Mouse (Mus musculus): ENCODE results near the gene Gramd1c. TPM values are rescaled to one million over a fixed set of nuclear protein-coding genes. Genes with fewer than 3 reads are reported as not detected.

Gene Gramd1c
- polyA plus RNA-seq, 1 experiment from 2014 or later, result 5.0 TPM

DNA sequence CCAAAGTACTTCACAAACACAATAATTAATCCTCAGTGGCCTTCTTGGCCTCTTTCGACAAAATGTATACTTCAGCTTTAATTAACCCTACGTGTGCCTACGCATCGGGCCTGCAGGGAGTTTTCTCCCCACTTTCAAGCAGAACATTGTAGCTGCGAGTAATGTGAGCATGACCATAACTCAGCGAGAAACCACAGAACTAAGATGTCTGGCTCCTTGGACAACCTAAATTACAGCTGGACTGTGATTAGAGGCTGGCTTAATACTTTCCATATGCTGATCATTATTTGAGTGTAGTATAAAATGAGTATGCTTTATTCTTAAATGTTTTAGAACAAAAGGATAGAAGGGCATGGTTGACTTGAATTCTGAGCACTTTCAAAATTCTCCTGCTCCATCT, 9.9 kb downstream of the Gramd1c start:
- no peaks in the 10 kb centered on the region for H3K9me3 ChIP-seq (replicated peaks)
- H3K9ac ChIP-seq, result no peak overlapping the region
- no peak overlapping the region for H3K4me3 ChIP-seq
- H3K27ac ChIP-seq, result no peak overlapping the region
- WGBS, result 79% methylated on average over 6 of the region's 6 CpGs
- no peaks in the 10 kb centered on the region for H3K36me3 ChIP-seq
- no peak overlapping the region for H3K4me2 ChIP-seq (replicated peaks)
- no peak for ATAC-seq (ENCODE audit: low FRiP score)
- no peaks in the 10 kb centered on the region for H3K27me3 ChIP-seq
- no peaks in the 10 kb centered on the region for H3K4me1 ChIP-seq

DNA sequence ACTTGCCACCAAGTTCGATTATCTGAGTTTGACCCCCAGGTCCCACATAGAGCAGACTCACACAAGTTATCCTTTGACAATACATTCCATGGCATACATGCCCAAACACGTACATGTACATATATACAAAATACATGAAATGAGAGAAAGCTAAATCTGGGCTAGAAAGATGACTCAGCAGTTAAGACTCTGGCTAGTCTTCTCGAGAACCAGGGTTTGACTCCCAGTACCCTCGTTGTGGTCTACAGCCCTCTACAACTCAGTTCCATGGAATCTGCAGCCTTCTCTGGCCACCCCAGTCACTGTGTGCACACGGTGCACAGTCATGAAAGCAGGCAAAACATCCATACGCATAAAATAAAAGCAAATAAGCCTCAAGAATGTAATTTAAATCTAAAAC, 10.8 kb downstream of the Gramd1c start:
- Histone ChIP-seq H3K4me1 (no peaks in the 10 kb centered on the region), H3K27ac (no peak overlapping the region), H3K36me3 (no peaks in the 10 kb centered on the region), H3K9me3 (replicated peaks) (no peaks in the 10 kb centered on the region), H3K4me2 (replicated peaks) (no peak overlapping the region), H3K9ac (no peak overlapping the region), H3K4me3 (no peak overlapping the region), H3K27me3 (no peaks in the 10 kb centered on the region)
- WGBS, result 92% methylated on average over 6 of the region's 6 CpGs
- ATAC-seq (ENCODE audit: low FRiP score), result no peak

DNA sequence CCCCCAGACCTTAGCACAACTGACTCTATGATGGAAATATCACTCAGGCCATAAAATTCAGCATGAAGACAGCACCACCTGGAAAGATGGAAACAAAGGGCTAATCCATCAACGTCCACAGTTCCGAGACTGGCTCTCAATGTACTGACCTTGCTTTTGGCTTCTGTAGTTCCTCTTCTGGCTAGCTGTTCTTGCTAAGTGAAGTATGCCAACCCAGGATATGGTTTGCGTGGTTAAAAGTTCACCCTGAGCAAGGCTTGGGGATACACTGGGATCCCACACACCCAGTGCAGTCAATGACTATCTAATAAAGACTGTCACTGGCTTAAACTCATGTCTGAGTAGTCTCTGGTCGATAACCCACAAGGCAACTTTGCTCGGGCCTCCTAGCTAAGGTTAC, 13.0 kb downstream of the Gramd1c start:
- ATAC-seq (ENCODE audit: low FRiP score), result no peak
- no peak overlapping the region for H3K9ac ChIP-seq
- no peak overlapping the region for H3K4me3 ChIP-seq
- no peaks in the 10 kb centered on the region for H3K27me3 ChIP-seq
- no peaks in the 10 kb centered on the region for H3K4me1 ChIP-seq
- no peaks in the 10 kb centered on the region for H3K36me3 ChIP-seq
- no peak overlapping the region for H3K4me2 ChIP-seq (replicated peaks)
- 74% methylated on average over 5 of the region's 5 CpGs for WGBS
- H3K9me3 ChIP-seq (replicated peaks), result no peaks in the 10 kb centered on the region
- no peak overlapping the region for H3K27ac ChIP-seq

DNA sequence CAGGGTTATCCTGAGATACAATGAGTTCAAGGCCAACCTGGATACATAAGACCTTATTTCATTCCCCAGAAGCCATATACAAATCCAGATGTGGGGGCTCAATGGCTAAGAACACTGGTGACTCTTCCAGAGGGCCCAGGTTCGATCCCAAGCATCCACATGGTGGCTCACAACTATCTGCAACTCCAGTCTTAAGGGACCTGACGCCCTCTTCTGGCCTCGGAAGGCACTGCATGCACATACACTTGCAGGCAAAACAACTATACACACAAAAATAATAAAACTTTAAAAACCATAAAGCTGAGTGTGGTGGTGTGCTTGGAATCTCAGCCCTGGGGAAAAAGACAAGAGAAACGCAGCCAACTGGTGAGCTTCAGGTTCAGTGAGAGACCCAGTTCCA, 24.0 kb downstream of the Gramd1c start:
- Histone ChIP-seq H3K36me3 (no peaks in the 10 kb centered on the region), H3K4me3 (no peak overlapping the region), H3K4me2 (replicated peaks) (no peak overlapping the region), H3K9ac (no peak overlapping the region), H3K9me3 (replicated peaks) (no peaks in the 10 kb centered on the region), H3K27ac (no peak overlapping the region), H3K27me3 (no peaks in the 10 kb centered on the region), H3K4me1 (no peaks in the 10 kb centered on the region)
- WGBS, result 77% methylated on average over 4 of the region's 4 CpGs
- ATAC-seq (ENCODE audit: low FRiP score), result no peak

DNA sequence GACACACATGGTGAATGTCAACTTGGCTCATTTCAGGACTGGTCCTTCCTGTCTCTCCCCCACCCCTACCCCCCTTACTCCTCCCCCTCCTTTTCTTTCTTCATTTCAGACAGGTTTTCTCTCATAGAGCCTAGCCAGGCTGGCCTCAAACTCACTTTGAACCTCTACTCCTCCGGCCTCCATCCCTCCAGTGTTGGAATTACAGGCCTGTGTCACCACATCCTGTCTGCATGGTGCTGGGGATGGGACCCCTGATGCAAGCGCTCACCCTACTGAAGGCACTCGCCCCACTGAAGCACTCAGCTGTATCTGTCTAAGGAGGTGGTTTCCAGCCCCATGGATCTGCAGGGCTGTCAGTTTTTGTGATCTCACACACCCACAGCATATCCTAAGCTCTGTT, 27.9 kb downstream of the Gramd1c start:
- WGBS, result 81% methylated on average over 3 of the region's 3 CpGs
- Histone ChIP-seq H3K9ac (no peak overlapping the region), H3K9me3 (replicated peaks) (no peaks in the 10 kb centered on the region), H3K27me3 (no peaks in the 10 kb centered on the region), H3K4me1 (no peaks in the 10 kb centered on the region), H3K4me2 (replicated peaks) (no peak overlapping the region), H3K4me3 (no peak overlapping the region), H3K36me3 (no peaks in the 10 kb centered on the region), H3K27ac (no peak overlapping the region)
- ATAC-seq (ENCODE audit: low FRiP score), result no peak

DNA sequence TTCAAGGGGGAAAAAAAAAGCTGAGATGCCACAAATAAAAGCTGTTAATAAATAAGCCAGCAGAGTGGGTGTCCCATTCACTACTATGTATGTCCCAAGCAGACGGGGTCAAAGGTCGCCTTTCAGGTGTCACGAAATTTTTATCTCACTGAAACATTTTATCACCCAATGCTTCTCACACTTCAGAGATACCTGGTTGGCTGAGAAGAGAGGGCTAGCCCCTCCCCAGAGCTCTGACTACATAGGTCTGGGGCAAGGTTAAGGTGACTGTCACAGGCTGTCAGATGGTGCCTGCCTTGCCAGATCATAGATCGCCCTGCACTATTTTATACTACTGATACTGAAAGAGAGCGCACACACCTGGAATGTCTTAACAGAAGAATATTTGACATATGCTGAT, 29.8 kb downstream of the Gramd1c start:
- H3K9ac ChIP-seq, result no peak overlapping the region
- 90% methylated on average over 5 of the region's 5 CpGs for WGBS
- H3K36me3 ChIP-seq, result no peaks in the 10 kb centered on the region
- H3K4me1 ChIP-seq, result no peaks in the 10 kb centered on the region
- no peak for ATAC-seq (ENCODE audit: low FRiP score)
- H3K9me3 ChIP-seq (replicated peaks), result no peaks in the 10 kb centered on the region
- no peak overlapping the region for H3K27ac ChIP-seq
- no peaks in the 10 kb centered on the region for H3K27me3 ChIP-seq
- no peak overlapping the region for H3K4me3 ChIP-seq
- no peak overlapping the region for H3K4me2 ChIP-seq (replicated peaks)

DNA sequence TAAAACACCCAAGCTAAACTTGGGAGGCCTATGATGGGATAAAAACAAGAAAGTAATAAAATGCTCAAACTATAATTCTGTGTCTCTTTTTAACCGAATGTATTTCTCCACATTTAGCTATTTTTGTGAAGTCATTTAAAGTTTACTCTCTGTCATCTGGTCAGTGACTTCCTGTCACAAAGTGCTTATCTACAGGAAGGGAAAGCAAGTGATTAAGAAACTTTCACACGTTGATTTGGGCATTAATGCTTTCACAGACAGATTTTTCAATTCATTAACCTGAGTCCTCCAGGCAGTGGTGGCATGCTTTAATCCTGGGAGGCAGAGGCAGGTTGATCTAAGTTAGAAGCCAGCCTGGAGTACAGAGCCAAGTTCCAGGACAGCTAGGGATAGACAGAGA, 33.9 kb downstream of the Gramd1c start:
- Histone ChIP-seq H3K27me3 (no peaks in the 10 kb centered on the region), H3K9me3 (replicated peaks) (no peaks in the 10 kb centered on the region), H3K9ac (no peak overlapping the region), H3K4me2 (replicated peaks) (no peak overlapping the region), H3K4me1 (no peaks in the 10 kb centered on the region), H3K36me3 (no peaks in the 10 kb centered on the region), H3K4me3 (no peak overlapping the region), H3K27ac (no peak overlapping the region)
- WGBS, result 66% methylated on average over 2 of the region's 2 CpGs
- no peak for ATAC-seq (ENCODE audit: low FRiP score)

DNA sequence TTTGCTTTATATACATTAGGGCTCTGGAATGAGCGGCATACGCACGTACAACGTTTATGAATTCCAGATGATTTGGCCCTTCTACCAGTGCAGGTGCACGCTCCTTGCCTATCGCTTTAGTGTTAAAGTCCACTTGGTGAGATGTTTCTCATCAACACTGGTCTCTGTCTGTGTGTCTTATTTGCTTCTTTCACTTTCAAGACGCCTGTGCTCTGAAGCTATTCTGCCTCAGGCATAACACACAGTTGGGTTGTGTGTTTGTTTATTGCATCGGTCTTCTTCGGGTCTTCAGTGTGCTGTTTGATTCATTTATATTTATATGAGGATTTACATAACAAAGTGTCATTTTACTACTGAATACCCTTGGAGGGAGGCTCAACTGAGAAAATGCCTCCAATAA, 36.3 kb downstream of the Gramd1c start:
- Histone ChIP-seq H3K36me3 (no peaks in the 10 kb centered on the region), H3K9ac (no peak overlapping the region), H3K27ac (no peak overlapping the region), H3K27me3 (no peaks in the 10 kb centered on the region), H3K9me3 (replicated peaks) (no peaks in the 10 kb centered on the region), H3K4me2 (replicated peaks) (no peak overlapping the region), H3K4me3 (no peak overlapping the region), H3K4me1 (no peaks in the 10 kb centered on the region)
- ATAC-seq (ENCODE audit: low FRiP score), result no peak
- 91% methylated on average over 9 of the region's 9 CpGs for WGBS

DNA sequence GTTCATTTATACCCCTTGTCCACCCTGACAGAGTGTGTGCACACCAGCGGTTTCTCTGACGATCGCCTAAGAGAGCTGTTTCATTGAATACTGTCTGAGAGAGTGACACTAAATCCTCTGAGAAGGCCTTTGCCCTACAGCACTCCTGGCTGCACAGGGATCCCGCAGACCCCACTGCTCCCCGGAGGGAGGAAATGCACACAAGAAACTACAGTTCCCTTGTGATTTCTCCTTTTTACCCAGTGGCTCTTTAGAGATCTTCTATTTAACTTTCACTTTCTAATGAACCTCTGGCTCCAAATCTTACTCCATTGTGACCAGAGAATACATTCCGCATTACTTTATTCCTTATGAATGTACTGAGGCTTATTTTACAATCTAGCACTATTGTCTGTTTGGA, 36.9 kb downstream of the Gramd1c start:
- Histone ChIP-seq H3K36me3 (no peaks in the 10 kb centered on the region), H3K9ac (no peak overlapping the region), H3K27ac (no peak overlapping the region), H3K4me1 (no peaks in the 10 kb centered on the region), H3K4me3 (no peak overlapping the region), H3K4me2 (replicated peaks) (no peak overlapping the region), H3K9me3 (replicated peaks) (no peaks in the 10 kb centered on the region), H3K27me3 (no peaks in the 10 kb centered on the region)
- WGBS, result 71% methylated on average over 6 of the region's 6 CpGs
- ATAC-seq (ENCODE audit: low FRiP score), result no peak

DNA sequence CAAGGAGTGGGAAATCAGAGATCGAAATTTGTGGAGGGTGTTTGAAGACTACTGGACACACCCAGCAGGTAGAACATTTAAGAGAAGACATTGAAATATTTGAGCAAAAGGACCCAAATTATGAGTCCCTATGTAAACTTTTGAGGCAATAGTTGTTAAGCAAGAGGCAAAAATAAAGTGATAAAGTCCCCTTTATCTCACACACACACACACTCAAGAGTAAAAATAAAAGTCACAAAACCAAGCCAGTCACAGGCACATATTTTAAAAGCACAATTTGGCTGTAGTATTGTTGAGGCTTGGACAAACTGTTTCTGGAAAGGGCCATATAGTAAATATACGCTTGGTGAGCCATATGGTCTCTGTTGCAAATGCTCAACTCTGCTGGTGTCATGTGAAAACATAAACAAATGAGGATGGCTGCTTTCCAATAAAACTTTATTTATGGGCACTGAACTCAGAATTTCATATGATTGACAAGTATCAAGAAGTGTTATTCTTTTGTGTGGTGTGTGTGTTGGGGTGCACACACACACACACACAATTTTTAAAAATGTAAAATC, 44.1 kb downstream of the Gramd1c start:
- Histone ChIP-seq H3K9me3 (replicated peaks) (no peaks in the 10 kb centered on the region), H3K36me3 (no peaks in the 10 kb centered on the region), H3K9ac (no peak overlapping the region), H3K4me2 (replicated peaks) (no peak overlapping the region), H3K27me3 (no peaks in the 10 kb centered on the region), H3K4me3 (no peak overlapping the region), H3K4me1 (no peaks in the 10 kb centered on the region), H3K27ac (no peak overlapping the region)
- WGBS, result 86% methylated on average over 2 of the region's 2 CpGs
- no peak for ATAC-seq (ENCODE audit: low FRiP score)

DNA sequence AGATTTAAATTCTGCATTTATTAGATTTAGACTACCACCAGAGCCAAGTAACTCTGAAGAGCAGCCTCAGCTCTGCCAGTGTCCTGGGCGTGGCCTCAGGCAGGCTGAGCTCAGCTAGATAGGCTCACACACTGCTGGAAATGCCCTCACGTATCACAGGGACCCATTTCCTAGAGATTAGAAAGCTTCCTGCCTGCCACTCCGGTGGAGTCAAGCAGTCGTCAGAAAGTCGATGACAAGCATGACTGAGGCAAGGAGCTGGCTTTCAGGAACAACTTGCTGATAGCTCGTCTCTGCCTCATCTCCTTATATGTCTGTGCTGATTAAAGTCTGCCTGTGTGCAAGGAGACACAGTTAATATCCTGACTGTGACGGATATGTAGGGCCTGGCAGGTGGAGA, 44.8 kb downstream of the Gramd1c start:
- ATAC-seq (ENCODE audit: low FRiP score), result no peak
- H3K9me3 ChIP-seq (replicated peaks), result no peaks in the 10 kb centered on the region
- 63% methylated on average over 7 of the region's 7 CpGs for WGBS
- no peak overlapping the region for H3K4me3 ChIP-seq
- H3K27me3 ChIP-seq, result no peaks in the 10 kb centered on the region
- H3K36me3 ChIP-seq, result no peaks in the 10 kb centered on the region
- H3K27ac ChIP-seq, result no peak overlapping the region
- H3K4me1 ChIP-seq, result no peaks in the 10 kb centered on the region
- no peak overlapping the region for H3K4me2 ChIP-seq (replicated peaks)
- H3K9ac ChIP-seq, result no peak overlapping the region

DNA sequence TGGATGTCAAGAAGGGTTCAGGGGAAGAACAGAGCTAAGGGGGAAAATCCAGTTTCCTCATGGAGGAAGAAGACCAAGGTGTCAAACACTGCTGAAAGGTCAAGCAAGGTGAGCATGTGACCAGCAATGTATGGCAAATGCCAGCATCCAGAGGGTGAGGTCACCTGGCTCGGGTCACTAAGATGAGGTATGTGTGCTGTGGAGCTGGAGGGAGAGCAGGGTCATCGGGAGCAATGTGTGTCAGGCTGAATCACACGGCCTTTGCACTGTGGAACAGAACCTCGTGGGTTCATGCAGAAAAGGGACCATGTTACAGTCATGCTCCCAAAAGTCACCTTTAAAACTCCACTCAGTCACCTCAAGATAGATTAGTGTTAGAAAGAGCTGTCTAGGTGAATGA, 45.4 kb downstream of the Gramd1c start:
- Histone ChIP-seq H3K4me1 (no peaks in the 10 kb centered on the region), H3K4me3 (no peak overlapping the region), H3K27me3 (no peaks in the 10 kb centered on the region), H3K9ac (no peak overlapping the region), H3K36me3 (no peaks in the 10 kb centered on the region), H3K27ac (no peak overlapping the region), H3K4me2 (replicated peaks) (no peak overlapping the region), H3K9me3 (replicated peaks) (no peaks in the 10 kb centered on the region)
- no peak for ATAC-seq (ENCODE audit: low FRiP score)
- WGBS, result 85% methylated on average over 4 of the region's 4 CpGs

DNA sequence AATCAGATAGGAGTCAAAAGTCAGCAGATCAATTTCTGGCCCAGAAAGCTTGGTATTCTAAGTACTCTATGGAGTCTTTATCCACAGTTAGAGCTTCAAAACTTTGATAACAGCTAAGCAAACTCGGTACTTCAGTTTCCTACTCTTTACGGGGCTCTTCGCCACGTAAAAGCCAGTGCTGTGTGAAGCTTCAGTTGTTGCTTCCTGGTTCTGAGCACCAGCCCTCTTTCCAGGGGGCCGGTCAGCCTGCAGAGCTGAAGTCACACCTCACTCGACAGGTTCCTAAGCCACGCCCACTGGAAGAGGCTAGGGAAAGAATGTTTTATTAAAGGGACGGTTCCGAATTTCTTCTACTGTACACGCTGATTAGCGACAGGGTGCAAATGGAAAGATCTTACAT, 47.0 kb downstream of the Gramd1c start:
- Histone ChIP-seq H3K4me1 (no peaks in the 10 kb centered on the region), H3K27ac (no peak overlapping the region), H3K27me3 (no peaks in the 10 kb centered on the region), H3K4me3 (no peak overlapping the region), H3K4me2 (replicated peaks) (peak overlapping the region; percentile 30), H3K36me3 (no peaks in the 10 kb centered on the region), H3K9ac (no peak overlapping the region), H3K9me3 (replicated peaks) (no peaks in the 10 kb centered on the region)
- ATAC-seq (ENCODE audit: low FRiP score), result no peak
- WGBS, result 20% methylated on average over 11 of the region's 11 CpGs
